Mouse (Mus musculus) cerebellum, adult 2 months (tissue): ENCODE data around the gene Fam53b. TPM values are rescaled to one million over a fixed set of nuclear protein-coding genes. Genes with fewer than 3 reads are reported as not detected.
A peak's percentile ranks its signal among the peaks of the same experiment; 100 is the strongest.

Source experiments
- DNase-seq, 2 experiments: peaks; one replicate each; pipeline ENCODE4 v3.0.0; 2021
- H3K27ac ChIP-seq: fragments of 200-500 bp; 2 replicates; pipeline ENCODE4 v1.5.1; 2012; ENCODE audit warnings: low read length, control low read depth, inconsistent platforms; ENCODE audit not compliant: insufficient read depth
- H3K27me3 ChIP-seq: fragments of 200-500 bp; 2 replicates; pipeline ENCODE4 v1.6.1; 2012; ENCODE audit warnings: inconsistent platforms, mild to moderate bottlenecking, low read length, moderate library complexity; ENCODE audit not compliant: control insufficient read depth, insufficient read depth
- H3K4me1 ChIP-seq: fragments of 200-500 bp; 2 replicates; pipeline ENCODE4 v1.6.1; 2011; ENCODE audit warnings: low read length; ENCODE audit not compliant: control insufficient read depth, insufficient read depth
- H3K4me3 ChIP-seq: fragments of 200-500 bp; replicated peaks from 2 replicates; pipeline ENCODE3; 2011; ENCODE audit warnings: mild to moderate bottlenecking, low read depth, low read length, control low read depth; ENCODE audit not compliant: insufficient read depth
- CTCF ChIP-seq: fragments of 200-500 bp; IDR thresholded peaks from 2 replicates; pipeline ENCODE4 v1.5.1; 2011; ENCODE audit warnings: low read depth, mild to moderate bottlenecking, control low read depth, low read length, moderate library complexity, borderline replicate concordance; ENCODE audit not compliant: insufficient read depth
- POLR2A ChIP-seq: fragments of 200-500 bp; IDR thresholded peaks from 2 replicates; pipeline ENCODE4 v1.6.1; 2011; ENCODE audit warnings: low read length, control low read depth, borderline replicate concordance; ENCODE audit not compliant: insufficient read depth
- WGBS: fragments of 180-500 bp; shearing (Covaris S2); methylation state at CpG from one replicate; pipeline ENCODE4 v1.1.7; 2018; 5-methylcytosine and 5-hydroxymethylcytosine counted together
- polyA plus RNA-seq: library from polyadenylated mRNA; depleted of rRNA; stranded (reverse); fragments of >200 nt; gene quantifications from 2 replicates; pipeline ENCODE4 v1.2.3, GENCODE M21; 2012

The Fam53b gene
- polyA plus RNA-seq, 1 experiment, result 37.3 TPM

- no peaks in the 10 kb centered on the region for H3K27me3 ChIP-seq
- TF ChIP-seq POLR2A, result no peak
- TF ChIP-seq CTCF, result no peak
- H3K4me3 ChIP-seq, result no peak overlapping the region
- H3K27ac ChIP-seq, result no peak overlapping the region
- DNase-seq, result no peak
- H3K4me1 ChIP-seq, result peaks cover 12% of the 10 kb centered on the region
- 93% methylated on average over 14 of the region's 14 CpGs for WGBS
Measured at GRCm38 (mm10) chr7:132690716-132691472, 122.8 kb downstream of the Fam53b start.

- DNase-seq, result no peak
- TF ChIP-seq POLR2A (no peak), CTCF (no peak)
- Histone ChIP-seq H3K27me3 (no peaks in the 10 kb centered on the region), H3K4me3 (no peak overlapping the region), H3K4me1 (peaks cover 12% of the 10 kb centered on the region), H3K27ac (no peak overlapping the region)
- 90% methylated on average over 5 of the region's 5 CpGs for whole genome bisulfite sequencing
Measured at GRCm38 (mm10) chr7:132689722-132690121, 124.0 kb downstream of the Fam53b start.

GRCm38 (mm10) chr7:132688721-132689120 lies 125.0 kb downstream of the Fam53b start:
- Histone ChIP-seq H3K4me3 (no peak overlapping the region), H3K4me1 (peaks cover 19% of the 10 kb centered on the region), H3K27ac (no peak overlapping the region), H3K27me3 (no peaks in the 10 kb centered on the region)
- TF ChIP-seq POLR2A, result no peak
- no peak for TF ChIP-seq CTCF
- DNase-seq, result peak in 1 of 2 experiments; percentile 49
- WGBS, result 67% methylated on average over 5 of the region's 5 CpGs

GRCm38 (mm10) chr7:132687897-132688296 lies 125.8 kb downstream of the Fam53b start:
- no peak for TF ChIP-seq POLR2A
- TF ChIP-seq CTCF, result no peak
- no peak overlapping the region for H3K27ac ChIP-seq
- peaks cover 25% of the 10 kb centered on the region for H3K4me1 ChIP-seq
- no peak overlapping the region for H3K4me3 ChIP-seq
- 82% methylated on average over 2 of the region's 2 CpGs for WGBS
- H3K27me3 ChIP-seq, result no peaks in the 10 kb centered on the region
- DNase-seq, result no peak

- TF ChIP-seq POLR2A, result no peak
- TF ChIP-seq CTCF, result no peak
- Histone ChIP-seq H3K4me1 (peaks cover 35% of the 10 kb centered on the region), H3K4me3 (no peak overlapping the region), H3K27me3 (no peaks in the 10 kb centered on the region), H3K27ac (no peak overlapping the region)
- no peak for DNase-seq
- WGBS, result 97% methylated on average over 3 of the region's 3 CpGs
Measured at GRCm38 (mm10) chr7:132686515-132686914, 127.2 kb downstream of the Fam53b start.

GRCm38 (mm10) chr7:132683923-132684322 lies 129.8 kb downstream of the Fam53b start:
- no peak overlapping the region for H3K4me3 ChIP-seq
- 62% methylated on average over 4 of the region's 4 CpGs for WGBS

GRCm38 (mm10) chr7:132682901-132683300 lies 130.8 kb downstream of the Fam53b start:
- peak overlapping the region; percentile 76 for H3K27ac ChIP-seq
- TF ChIP-seq POLR2A (no peak), CTCF (no peak)

More at GRCm38 (mm10) chr7:132683923-132684322, 129.8 kb downstream of the Fam53b start:
- Histone ChIP-seq H3K27me3 (no peaks in the 10 kb centered on the region), H3K27ac (peak overlapping the region; percentile 76), H3K4me1 (peaks cover 59% of the 10 kb centered on the region)
- peak; percentile 38 to 62 for DNase-seq
- no peak for TF ChIP-seq POLR2A
- TF ChIP-seq CTCF, result no peak

GRCm38 (mm10) chr7:132682336-132682735 lies 131.3 kb downstream of the Fam53b start:
- H3K27me3 ChIP-seq, result no peaks in the 10 kb centered on the region
- 90% methylated on average over 3 of the region's 3 CpGs for WGBS
- H3K27ac ChIP-seq, result peak overlapping the region; percentile 98
- no peak for TF ChIP-seq POLR2A
- no peak for TF ChIP-seq CTCF
- H3K4me3 ChIP-seq, result no peak overlapping the region
- peak; percentile 27 to 40 for DNase-seq
- H3K4me1 ChIP-seq, result peaks cover 65% of the 10 kb centered on the region

More at GRCm38 (mm10) chr7:132682901-132683300, 130.8 kb downstream of the Fam53b start:
- WGBS, result 19% methylated on average over 3 of the region's 3 CpGs
- peak in 1 of 2 experiments; percentile 52 for DNase-seq
- Histone ChIP-seq H3K4me1 (peaks cover 62% of the 10 kb centered on the region), H3K4me3 (no peak overlapping the region), H3K27me3 (no peaks in the 10 kb centered on the region)
